Mouse (Mus musculus) limb, embryonic 13.5 days (tissue): ENCODE measurements at regions not wholly inside any gene's neighbourhood (a gene's known extent, or its start where the extent isn't known, plus 50 kb on each side); places are given as distances from the start of the nearest gene placed in this dataset.

Experiments
- ATAC-seq: fragments of 200-750 bp; cut with Nextera tagmentation; 2 replicates; pipeline ENCODE4 v1.8.0; 2017; ENCODE audit warnings: low read depth, moderate number of reproducible peaks, moderate TSS enrichment; ENCODE audit not compliant: low FRiP score
- H3K27ac ChIP-seq: fragments of 300-500 bp; sonication (generic); 2 replicates; pipeline ENCODE4 v1.5.1; 2015; ENCODE audit warnings: inconsistent platforms, mild to moderate bottlenecking, moderate library complexity
- H3K27me3 ChIP-seq: fragments of 300-500 bp; sonication (generic); 2 replicates; pipeline ENCODE4 v1.6.1; 2015; ENCODE audit warnings: mild to moderate bottlenecking, inconsistent platforms
- H3K36me3 ChIP-seq: fragments of 300-500 bp; sonication (generic); 2 replicates; pipeline ENCODE4 v1.6.1; 2015; ENCODE audit warnings: inconsistent platforms, mild to moderate bottlenecking, moderate library complexity
- H3K4me1 ChIP-seq: fragments of 300-500 bp; sonication (generic); 2 replicates; pipeline ENCODE4 v1.6.1; 2015; ENCODE audit warnings: inconsistent platforms
- H3K4me2 ChIP-seq: fragments of 300-500 bp; sonication (generic); replicated peaks from 2 replicates; pipeline ENCODE4 v1.6.1; 2015; ENCODE audit warnings: inconsistent platforms, mild to moderate bottlenecking, moderate library complexity
- H3K4me3 ChIP-seq: fragments of 300-500 bp; sonication (generic); 2 replicates; pipeline ENCODE4 v1.5.1; 2015; ENCODE audit warnings: moderate library complexity, mild to moderate bottlenecking, inconsistent platforms
- H3K9ac ChIP-seq: fragments of 300-500 bp; sonication (generic); 2 replicates; pipeline ENCODE4 v1.6.1; 2015; ENCODE audit warnings: mild to moderate bottlenecking, inconsistent platforms
- H3K9me3 ChIP-seq: fragments of 300-500 bp; sonication (generic); 2 replicates; pipeline ENCODE4 v1.6.1; 2016; ENCODE audit warnings: inconsistent platforms
- WGBS: fragments of 180-500 bp; shearing (Covaris S2); methylation state at CpG from one replicate; pipeline ENCODE4 v1.1.7; 2015; 5-methylcytosine and 5-hydroxymethylcytosine counted together

GRCm38 (mm10) chr2:118039819-118040206, 71.9 kb upstream of the Thbs1 start:
- H3K4me2 ChIP-seq = no peak overlapping the region
- no peak overlapping the region for H3K9ac ChIP-seq
- H3K27me3 ChIP-seq = no peaks in the 10 kb centered on the region
- H3K4me1 ChIP-seq = peaks cover 3% of the 10 kb centered on the region; the same call in 1 of the 2 replicates
- no peaks in the 10 kb centered on the region for H3K9me3 ChIP-seq
- no peaks in the 10 kb centered on the region for H3K36me3 ChIP-seq
- ATAC-seq = no peak
- H3K4me3 ChIP-seq = no peak overlapping the region
- WGBS = 65% methylated on average over 4 of the region's 4 CpGs
- no peak overlapping the region for H3K27ac ChIP-seq

- H3K4me2 ChIP-seq = no peak overlapping the region
- H3K36me3 ChIP-seq = no peaks in the 10 kb centered on the region
- WGBS = 82% methylated on average over 5 of the region's 5 CpGs
- no peak overlapping the region for H3K4me3 ChIP-seq
- 0 out of 2 replicates have a peak, but pooled peaks cover 4% of the 10 kb centered on the region for H3K9me3 ChIP-seq
- H3K9ac ChIP-seq = no peak overlapping the region
- H3K4me1 ChIP-seq = peaks cover 3% of the 10 kb centered on the region; the same call in 1 of the 2 replicates
- ATAC-seq = no peak
- no peaks in the 10 kb centered on the region for H3K27me3 ChIP-seq
- no peak overlapping the region for H3K27ac ChIP-seq
Observed at GRCm38 (mm10) chr2:118042380-118043055, 69.2 kb upstream of the Thbs1 start.

DNA sequence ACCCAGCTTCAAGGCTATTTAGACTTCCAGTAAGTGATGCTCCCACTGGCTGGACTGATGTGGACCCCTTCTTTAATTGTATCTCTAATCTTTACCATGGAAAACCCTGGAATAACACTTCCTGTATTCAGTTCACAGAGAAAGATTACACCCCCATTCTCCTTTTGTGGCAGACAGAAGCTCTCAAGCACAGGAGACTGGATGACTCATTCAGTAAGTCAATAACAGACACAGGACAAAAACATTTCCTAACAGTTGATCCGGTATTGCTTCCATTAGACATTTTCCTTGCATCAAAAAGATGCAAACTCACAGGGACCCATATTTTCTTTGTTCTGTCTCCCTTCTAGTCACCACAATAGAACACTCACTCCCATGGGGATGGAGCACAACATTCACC, 67.0 kb upstream of the Thbs1 start:
- Histone ChIP-seq H3K4me2 (no peak overlapping the region), H3K36me3 (no peaks in the 10 kb centered on the region), H3K4me1 (peaks cover 3% of the 10 kb centered on the region; the same call in 1 of the 2 replicates), H3K27me3 (no peaks in the 10 kb centered on the region), H3K9me3 (0 out of 2 replicates have a peak, but pooled peaks cover 4% of the 10 kb centered on the region), H3K9ac (no peak overlapping the region), H3K4me3 (no peak overlapping the region), H3K27ac (no peak overlapping the region)
- no peak for ATAC-seq
- 84% methylated on average over 1 of the region's 1 CpGs for WGBS

GRCm38 (mm10) chr2:118050326-118050725, 61.4 kb upstream of the Thbs1 start:
- Histone ChIP-seq H3K9me3 (0 out of 2 replicates have a peak, but pooled peaks cover 4% of the 10 kb centered on the region), H3K4me1 (no peaks in the 10 kb centered on the region), H3K27me3 (no peaks in the 10 kb centered on the region), H3K4me3 (no peak overlapping the region), H3K9ac (no peak overlapping the region), H3K27ac (no peak overlapping the region), H3K4me2 (no peak overlapping the region), H3K36me3 (no peaks in the 10 kb centered on the region)
- 63% methylated on average over 2 of the region's 2 CpGs for WGBS
- ATAC-seq = no peak

GRCm38 (mm10) chr2:118051610-118052009, 60.1 kb upstream of the Thbs1 start:
- H3K4me3 ChIP-seq = no peak overlapping the region
- no peak for ATAC-seq
- 89% methylated on average over 3 of the region's 3 CpGs for WGBS

DNA sequence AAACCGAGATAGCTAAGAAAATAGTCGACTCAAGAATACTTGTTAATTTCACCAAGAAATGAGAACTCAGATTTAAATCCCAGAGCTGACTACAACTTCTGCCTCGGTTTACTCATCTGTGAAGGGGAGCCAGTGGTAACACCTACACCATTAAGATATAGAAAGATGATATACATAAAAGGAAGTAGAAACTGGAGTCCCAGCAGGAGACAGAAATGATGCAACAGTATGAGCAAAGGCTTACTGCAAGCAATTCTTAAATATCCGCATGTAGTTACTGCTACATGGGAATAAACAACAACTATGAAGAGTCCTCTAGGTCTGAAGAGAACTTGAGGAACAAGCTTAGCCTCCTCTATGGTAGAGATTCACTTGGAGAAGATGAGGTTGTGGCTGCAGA, 58.2 kb upstream of the Thbs1 start:
- Histone ChIP-seq H3K27me3 (no peaks in the 10 kb centered on the region), H3K4me3 (no peak overlapping the region), H3K9me3 (no peaks in the 10 kb centered on the region), H3K27ac (no peak overlapping the region), H3K4me1 (no peaks in the 10 kb centered on the region), H3K4me2 (no peak overlapping the region), H3K36me3 (no peaks in the 10 kb centered on the region), H3K9ac (no peak overlapping the region)
- WGBS = 91% methylated on average over 4 of the region's 4 CpGs
- no peak for ATAC-seq

More at GRCm38 (mm10) chr2:118051610-118052009, 60.1 kb upstream of the Thbs1 start:
- Histone ChIP-seq H3K4me2 (no peak overlapping the region), H3K36me3 (no peaks in the 10 kb centered on the region), H3K4me1 (no peaks in the 10 kb centered on the region), H3K27me3 (no peaks in the 10 kb centered on the region), H3K27ac (no peak overlapping the region), H3K9ac (no peak overlapping the region), H3K9me3 (no peaks in the 10 kb centered on the region)

GRCm38 (mm10) chr2:118058654-118059395, 52.9 kb upstream of the Thbs1 start:
- 80% methylated on average over 6 of the region's 6 CpGs for WGBS
- H3K4me2 ChIP-seq = no peak overlapping the region
- H3K4me3 ChIP-seq = no peak overlapping the region
- H3K27me3 ChIP-seq = no peaks in the 10 kb centered on the region
- H3K27ac ChIP-seq = no peak overlapping the region
- no peaks in the 10 kb centered on the region for H3K9me3 ChIP-seq
- no peaks in the 10 kb centered on the region for H3K4me1 ChIP-seq
- H3K36me3 ChIP-seq = no peaks in the 10 kb centered on the region
- no peak overlapping the region for H3K9ac ChIP-seq
- ATAC-seq = no peak

GRCm38 (mm10) chr2:118061291-118061690, 50.4 kb upstream of the Thbs1 start:
- H3K4me3 ChIP-seq = no peak overlapping the region
- H3K27ac ChIP-seq = no peak overlapping the region
- H3K36me3 ChIP-seq = no peaks in the 10 kb centered on the region
- no peak overlapping the region for H3K9ac ChIP-seq
- 88% methylated on average over 5 of the region's 5 CpGs for WGBS
- H3K4me1 ChIP-seq = no peaks in the 10 kb centered on the region
- H3K4me2 ChIP-seq = no peak overlapping the region
- no peaks in the 10 kb centered on the region for H3K9me3 ChIP-seq
- no peak for ATAC-seq
- H3K27me3 ChIP-seq = no peaks in the 10 kb centered on the region
